Mouse (Mus musculus) intestine, embryonic 15.5 days (tissue): ENCODE results near the gene Gm49711. TPM values are rescaled to one million over a fixed set of nuclear protein-coding genes. Genes with fewer than 3 reads are reported as not detected.
A peak's percentile ranks its signal among the peaks of the same experiment; 100 is the strongest.

Experiments
- ATAC-seq: fragments of 200-750 bp; cut with Nextera tagmentation; 2 replicates; pipeline ENCODE4 v1.8.0; 2017; ENCODE audit warnings: moderate TSS enrichment, moderate library complexity
- H3K27ac ChIP-seq: fragments of 300-500 bp; sonication (generic); 2 replicates; pipeline ENCODE4 v1.5.1; 2015; ENCODE audit warnings: mild to moderate bottlenecking, inconsistent platforms
- H3K27me3 ChIP-seq: fragments of 300-500 bp; sonication (generic); replicated peaks from 2 replicates; pipeline ENCODE4 v1.6.1; 2015; ENCODE audit warnings: inconsistent platforms
- H3K36me3 ChIP-seq: fragments of 300-500 bp; sonication (generic); 2 replicates; pipeline ENCODE4 v1.6.1; 2015; ENCODE audit warnings: inconsistent platforms
- H3K4me1 ChIP-seq: fragments of 300-500 bp; sonication (generic); replicated peaks from 2 replicates; pipeline ENCODE4 v1.6.1; 2015; ENCODE audit warnings: inconsistent platforms
- H3K4me2 ChIP-seq: fragments of 300-500 bp; sonication (generic); replicated peaks from 2 replicates; pipeline ENCODE4 v1.6.1; 2015; ENCODE audit warnings: mild to moderate bottlenecking, inconsistent platforms
- H3K4me3 ChIP-seq: fragments of 300-500 bp; sonication (generic); replicated peaks from 2 replicates; pipeline ENCODE4 v1.5.1; 2015; ENCODE audit warnings: inconsistent platforms
- H3K9ac ChIP-seq: fragments of 300-500 bp; sonication (generic); 2 replicates; pipeline ENCODE4 v1.6.1; 2015; ENCODE audit warnings: inconsistent platforms
- H3K9me3 ChIP-seq: fragments of 300-500 bp; sonication (generic); 2 replicates; pipeline ENCODE4 v1.6.1; 2016; ENCODE audit warnings: inconsistent platforms
- WGBS: fragments of 180-500 bp; shearing (Covaris S2); methylation state at CpG from one replicate; pipeline ENCODE4 v1.1.7; 2015; 5-methylcytosine and 5-hydroxymethylcytosine counted together
- polyA plus RNA-seq: library from polyadenylated mRNA; unstranded; fragments of >200 nt; fragmentation: Nextera tagmentation; extraction: Ambion mirVana; gene quantifications from 2 replicates; pipeline ENCODE4 v1.2.1, GENCODE M21; 2015

Gm49711 gene
- polyA plus RNA-seq, 1 experiment from 2014 or later, result not detected

DNA sequence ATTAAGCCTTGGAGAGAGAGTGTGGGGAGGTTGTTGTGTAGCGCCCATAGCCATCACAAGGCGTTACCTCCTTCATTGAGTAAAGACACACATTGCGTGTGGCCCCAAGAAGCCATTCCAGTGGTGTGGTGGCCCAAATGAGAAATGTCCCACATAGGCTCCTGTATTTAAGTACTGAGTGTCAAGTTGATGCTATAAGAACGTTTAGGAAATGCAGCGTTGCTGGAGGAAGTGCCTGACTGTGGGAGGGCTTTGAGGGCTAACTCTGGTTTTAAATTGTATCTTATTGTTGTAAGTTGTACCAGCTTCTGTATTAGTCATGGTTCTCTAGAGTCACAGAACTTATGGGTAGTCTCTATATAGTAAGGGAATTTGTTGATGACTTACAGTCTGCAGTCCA lies 49.2 kb downstream of the Gm49711 start:
- ATAC-seq, result no peak
- Histone ChIP-seq H3K27me3 (no peaks in the 10 kb centered on the region), H3K4me1 (peaks cover 5% of the 10 kb centered on the region; the same call in 1 of the 2 replicates), H3K27ac (no peak overlapping the region), H3K9ac (no peak overlapping the region), H3K4me3 (no peak overlapping the region), H3K9me3 (no peaks in the 10 kb centered on the region), H3K4me2 (no peak overlapping the region), H3K36me3 (no peaks in the 10 kb centered on the region)
- WGBS, result 89% methylated on average over 5 of the region's 5 CpGs

DNA sequence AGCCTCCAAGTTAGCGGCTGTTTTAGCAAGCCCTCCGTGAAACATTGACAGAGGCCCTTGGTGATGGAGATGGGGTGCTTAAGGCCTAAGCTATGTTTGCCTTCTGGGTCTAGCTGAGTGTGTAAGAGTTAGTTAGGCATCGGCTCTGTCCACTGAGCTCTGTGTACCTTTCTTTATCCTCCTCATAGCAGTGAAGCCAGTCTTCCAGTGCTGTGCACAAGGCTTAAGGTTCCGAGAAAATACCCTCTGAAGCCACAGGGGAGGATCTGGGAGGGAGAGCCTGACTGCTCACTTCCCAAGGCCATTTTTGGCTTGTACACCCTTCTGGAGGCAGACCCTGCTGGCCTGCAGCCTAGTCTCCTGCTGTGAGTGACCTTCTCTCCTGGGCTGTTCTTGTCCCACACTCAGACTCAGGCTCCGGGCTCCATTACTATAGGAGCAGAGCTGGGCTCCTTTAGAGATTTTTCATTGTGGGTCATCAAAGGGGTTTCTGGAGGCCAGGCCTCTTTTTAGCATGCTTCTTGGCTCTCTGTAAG lies 56.7 kb downstream of the Gm49711 start:
- Histone ChIP-seq H3K36me3 (0 out of 2 replicates have a peak, but pooled peaks cover 3% of the 10 kb centered on the region), H3K4me2 (no peak overlapping the region), H3K4me3 (no peak overlapping the region), H3K27me3 (no peaks in the 10 kb centered on the region), H3K9ac (no peak overlapping the region), H3K9me3 (no peaks in the 10 kb centered on the region), H3K4me1 (peaks cover 8% of the 10 kb centered on the region; the same call in 1 of the 2 replicates), H3K27ac (no peak overlapping the region)
- WGBS, result 71% methylated on average over 5 of the region's 5 CpGs
- no peak for ATAC-seq

- Histone ChIP-seq H3K36me3 (0 out of 2 replicates have a peak, but pooled peaks cover 3% of the 10 kb centered on the region), H3K4me2 (peak overlapping the region; percentile 20; the same call in 1 of the 2 replicates)
- ATAC-seq, result peak; percentile 66; the same call in 1 of the 2 replicates
Observed at GRCm38 (mm10) chr16:92115611-92116421, 57.7 kb downstream of the Gm49711 start.

GRCm38 (mm10) chr16:92117337-92118209 lies 59.5 kb downstream of the Gm49711 start:
- H3K4me3 ChIP-seq, result no peak overlapping the region
- 0 out of 2 replicates have a peak, but pooled peaks cover 3% of the 10 kb centered on the region for H3K36me3 ChIP-seq
- 62% methylated on average over 9 of the region's 9 CpGs for WGBS
- H3K27me3 ChIP-seq, result no peaks in the 10 kb centered on the region
- no peak overlapping the region for H3K9ac ChIP-seq
- 0 out of 2 replicates have a peak, but pooled peaks have one; percentile 27 for ATAC-seq
- peaks cover 6% of the 10 kb centered on the region; the same call in 1 of the 2 replicates for H3K4me1 ChIP-seq
- no peak overlapping the region for H3K27ac ChIP-seq
- no peaks in the 10 kb centered on the region for H3K9me3 ChIP-seq
- H3K4me2 ChIP-seq, result no peak overlapping the region

More at GRCm38 (mm10) chr16:92115611-92116421, 57.7 kb downstream of the Gm49711 start:
- 31% methylated on average over 20 of the region's 20 CpGs for WGBS
- Histone ChIP-seq H3K9me3 (no peaks in the 10 kb centered on the region), H3K9ac (no peak overlapping the region), H3K27me3 (no peaks in the 10 kb centered on the region), H3K27ac (no peak overlapping the region), H3K4me3 (0 out of 2 replicates have a peak overlapping the region, but pooled peaks have one; percentile 4), H3K4me1 (peaks cover 6% of the 10 kb centered on the region; the same call in 1 of the 2 replicates)

DNA sequence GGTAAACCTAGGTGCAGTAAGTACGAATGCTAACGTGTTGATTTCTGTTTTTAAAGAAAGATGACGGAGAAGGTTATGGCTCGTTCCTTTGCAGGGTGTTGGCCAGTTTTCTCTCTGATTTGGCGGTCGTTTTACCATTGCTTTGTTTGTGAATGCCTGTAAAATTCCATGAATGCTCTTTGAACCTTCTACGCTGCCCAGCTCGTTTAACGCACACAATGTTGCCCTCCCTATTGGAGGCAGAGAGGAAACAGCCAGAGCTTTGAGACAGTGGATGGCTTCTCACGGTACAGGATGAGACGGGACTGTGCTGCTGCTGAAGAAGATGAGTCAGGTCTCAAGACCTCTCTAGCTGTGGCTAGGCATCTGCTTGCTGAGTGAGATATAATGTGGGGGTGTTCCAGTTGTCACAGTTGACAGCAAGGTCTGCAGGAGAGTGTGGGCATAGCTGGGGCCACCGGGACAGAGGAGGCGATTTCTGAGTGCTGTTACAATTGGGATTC lies 60.9 kb downstream of the Gm49711 start:
- Histone ChIP-seq H3K4me3 (no peak overlapping the region), H3K4me1 (peaks cover 6% of the 10 kb centered on the region; the same call in 1 of the 2 replicates), H3K9ac (no peak overlapping the region), H3K27me3 (no peaks in the 10 kb centered on the region), H3K4me2 (no peak overlapping the region), H3K27ac (no peak overlapping the region), H3K9me3 (no peaks in the 10 kb centered on the region), H3K36me3 (no peaks in the 10 kb centered on the region)
- ATAC-seq, result 0 out of 2 replicates have a peak, but pooled peaks have one; percentile 29
- 50% methylated on average over 13 of the region's 13 CpGs for WGBS

DNA sequence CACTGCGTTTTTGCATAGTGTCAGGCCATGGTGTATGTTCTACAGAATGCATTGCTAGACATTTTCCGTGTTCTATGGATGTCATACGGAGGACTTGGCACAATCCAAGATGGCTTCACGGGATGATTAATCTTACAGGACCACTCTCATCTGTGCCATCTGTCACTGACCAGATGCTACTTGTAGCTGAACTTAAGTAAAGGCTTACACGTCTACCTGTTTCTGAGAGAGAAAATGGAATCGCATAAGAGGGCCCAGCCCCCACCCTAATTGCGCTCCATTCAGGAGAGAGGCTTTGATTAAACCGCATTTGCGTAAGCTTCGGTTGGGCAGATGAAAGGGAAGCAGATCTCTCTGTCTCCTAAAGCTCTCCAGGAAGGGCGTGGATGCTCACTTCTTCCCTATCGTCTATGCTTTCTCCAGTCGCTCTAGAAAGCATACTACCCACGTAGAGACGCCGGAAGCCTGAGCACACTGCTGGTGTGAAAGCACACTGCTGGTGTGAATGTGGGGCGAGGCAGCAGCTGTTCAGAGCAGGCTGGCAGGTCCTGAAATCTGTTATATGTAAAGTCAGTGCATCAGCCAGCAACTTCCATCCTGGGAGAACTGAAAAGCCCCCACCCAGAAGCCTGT lies 62.9 kb downstream of the Gm49711 start:
- no peak overlapping the region for H3K4me2 ChIP-seq
- 76% methylated on average over 17 of the region's 17 CpGs for WGBS
- H3K9ac ChIP-seq, result no peak overlapping the region
- no peak overlapping the region for H3K4me3 ChIP-seq
- H3K27ac ChIP-seq, result no peak overlapping the region
- no peaks in the 10 kb centered on the region for H3K9me3 ChIP-seq
- H3K4me1 ChIP-seq, result peaks cover 4% of the 10 kb centered on the region; the same call in 1 of the 2 replicates
- H3K27me3 ChIP-seq, result no peaks in the 10 kb centered on the region
- H3K36me3 ChIP-seq, result no peaks in the 10 kb centered on the region
- no peak for ATAC-seq

DNA sequence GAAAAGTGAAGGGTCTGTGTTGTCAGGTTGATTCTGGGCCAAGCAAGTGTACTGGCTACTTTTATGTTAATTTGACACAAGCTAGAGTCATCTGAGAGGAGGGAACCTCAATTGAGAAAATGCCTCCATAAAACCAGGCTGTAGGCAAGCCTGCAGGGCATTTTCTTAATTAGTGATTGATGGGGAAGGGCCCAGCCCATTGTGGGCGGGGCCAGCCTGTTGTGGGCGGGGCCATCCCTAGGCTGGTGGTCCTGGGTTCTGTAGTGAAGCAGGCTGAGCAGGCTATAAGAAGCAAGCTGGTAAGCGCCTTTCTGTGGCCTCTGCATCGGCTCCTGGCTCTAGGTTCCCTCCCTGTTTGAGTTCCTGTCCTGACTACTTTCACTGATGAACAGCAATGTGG lies 69.1 kb downstream of the Gm49711 start:
- Histone ChIP-seq H3K27ac (no peak overlapping the region), H3K4me1 (no peaks in the 10 kb centered on the region), H3K9me3 (no peaks in the 10 kb centered on the region), H3K4me2 (no peak overlapping the region), H3K27me3 (no peaks in the 10 kb centered on the region), H3K9ac (no peak overlapping the region), H3K4me3 (no peak overlapping the region), H3K36me3 (no peaks in the 10 kb centered on the region)
- no peak for ATAC-seq
- 48% methylated on average over 4 of the region's 4 CpGs for WGBS

DNA sequence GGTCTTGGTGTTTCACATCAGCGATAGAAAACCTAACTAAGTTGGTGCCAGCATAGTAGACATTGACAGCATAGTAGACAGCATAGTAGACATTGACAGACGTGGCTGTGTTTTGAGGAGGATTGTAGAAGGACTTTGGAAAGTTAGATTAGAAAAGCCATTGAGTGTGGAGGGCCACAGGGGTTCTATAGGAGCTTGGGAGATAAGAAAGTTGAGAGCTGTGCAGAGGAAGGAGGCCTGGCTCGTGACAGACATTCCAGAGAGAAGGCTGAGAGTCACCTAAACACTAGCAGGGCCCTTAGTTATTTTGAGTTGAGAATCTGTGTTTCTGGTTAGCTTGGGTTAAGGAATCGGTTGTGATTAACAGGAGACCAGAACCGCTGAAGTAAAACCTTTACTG lies 69.5 kb downstream of the Gm49711 start:
- ATAC-seq, result peak; percentile 34; the same call in 1 of the 2 replicates
- WGBS, result 79% methylated on average over 5 of the region's 5 CpGs
- no peaks in the 10 kb centered on the region for H3K36me3 ChIP-seq

GRCm38 (mm10) chr16:92129843-92130242 lies 71.7 kb downstream of the Gm49711 start:
- H3K4me1 ChIP-seq, result no peaks in the 10 kb centered on the region
- WGBS, result 91% methylated on average over 8 of the region's 8 CpGs
- no peaks in the 10 kb centered on the region for H3K36me3 ChIP-seq
- no peak for ATAC-seq
- no peaks in the 10 kb centered on the region for H3K27me3 ChIP-seq
- no peak overlapping the region for H3K9ac ChIP-seq
- no peak overlapping the region for H3K27ac ChIP-seq
- H3K4me3 ChIP-seq, result no peak overlapping the region
- no peak overlapping the region for H3K4me2 ChIP-seq
- H3K9me3 ChIP-seq, result no peaks in the 10 kb centered on the region

More for the DNA sequence above, 69.5 kb downstream of the Gm49711 start:
- H3K9me3 ChIP-seq, result no peaks in the 10 kb centered on the region
- H3K4me1 ChIP-seq, result no peaks in the 10 kb centered on the region
- no peak overlapping the region for H3K27ac ChIP-seq
- no peaks in the 10 kb centered on the region for H3K27me3 ChIP-seq
- H3K4me3 ChIP-seq, result no peak overlapping the region
- H3K4me2 ChIP-seq, result no peak overlapping the region
- H3K9ac ChIP-seq, result no peak overlapping the region

GRCm38 (mm10) chr16:92132511-92132910 lies 74.4 kb downstream of the Gm49711 start:
- Histone ChIP-seq H3K4me1 (no peaks in the 10 kb centered on the region), H3K36me3 (no peaks in the 10 kb centered on the region), H3K4me3 (no peak overlapping the region), H3K9me3 (no peaks in the 10 kb centered on the region), H3K27ac (no peak overlapping the region), H3K27me3 (no peaks in the 10 kb centered on the region), H3K4me2 (no peak overlapping the region), H3K9ac (no peak overlapping the region)
- no peak for ATAC-seq
- WGBS, result 83% methylated on average over 4 of the region's 4 CpGs

DNA sequence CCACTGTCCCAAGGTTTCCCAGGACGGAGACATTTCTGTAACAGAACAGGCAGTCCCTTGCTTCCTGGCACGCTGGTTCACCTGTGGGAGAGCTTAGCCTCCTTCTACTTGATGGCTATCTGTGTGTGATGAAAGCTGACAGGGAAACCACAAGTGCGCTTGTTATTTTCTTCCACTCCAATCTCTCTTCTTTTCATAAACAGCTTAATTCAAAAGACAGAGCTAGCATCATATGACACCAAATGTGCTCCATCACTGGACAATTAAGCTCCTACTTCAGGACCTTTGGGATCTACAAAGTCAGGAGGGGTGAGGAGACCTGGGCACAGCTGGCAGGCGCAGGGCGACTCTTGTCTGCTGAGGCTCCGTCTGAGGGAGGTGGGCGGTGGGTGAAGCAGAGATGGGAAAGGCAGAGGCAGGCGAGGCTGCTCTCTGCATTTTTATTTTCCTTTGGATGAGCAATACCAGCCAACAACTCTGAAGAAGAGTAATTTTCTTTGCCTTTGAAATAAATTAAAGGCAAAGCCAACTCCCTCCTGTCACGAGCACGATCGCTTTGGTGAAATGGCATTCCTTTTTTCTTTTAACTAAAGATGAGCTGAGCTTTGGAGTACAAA lies 76.1 kb downstream of the Gm49711 start:
- Histone ChIP-seq H3K27ac (no peak overlapping the region), H3K4me2 (no peak overlapping the region), H3K9ac (no peak overlapping the region), H3K27me3 (no peaks in the 10 kb centered on the region), H3K36me3 (no peaks in the 10 kb centered on the region), H3K4me1 (no peaks in the 10 kb centered on the region), H3K9me3 (no peaks in the 10 kb centered on the region), H3K4me3 (no peak overlapping the region)
- ATAC-seq, result no peak
- WGBS, result 84% methylated on average over 11 of the region's 11 CpGs
